Mouse (Mus musculus) midbrain, embryonic 14.5 days (tissue): ENCODE measurements around the gene H2-DMa. TPM values are rescaled to one million over a fixed set of nuclear protein-coding genes. Genes with fewer than 3 reads are reported as not detected.

Source experiments
- ATAC-seq: fragments of 200-750 bp; cut with Nextera tagmentation; 2 replicates; pipeline ENCODE4 v1.8.0; 2017; ENCODE audit warnings: moderate number of reproducible peaks, moderate library complexity; ENCODE audit not compliant: low FRiP score, low TSS enrichment
- DNase-seq: peaks from one replicate; pipeline ENCODE4 v3.0.0-alpha.2; 2015
- H3K27ac ChIP-seq: fragments of 300-500 bp; sonication (generic); replicated peaks from 2 replicates; pipeline ENCODE4 v1.5.1; 2014; ENCODE audit warnings: mild to moderate bottlenecking, low read depth, low read length, moderate library complexity
- H3K27me3 ChIP-seq: fragments of 300-500 bp; sonication (generic); 2 replicates; pipeline ENCODE4 v1.6.1; 2014; ENCODE audit warnings: low read length, control low read depth, mixed read lengths; ENCODE audit not compliant: control insufficient read depth, insufficient read depth
- H3K36me3 ChIP-seq: fragments of 300-500 bp; sonication (generic); 2 replicates; pipeline ENCODE4 v1.6.1; 2014; ENCODE audit warnings: low read length, control low read depth; ENCODE audit not compliant: control insufficient read depth, insufficient read depth
- H3K4me1 ChIP-seq: fragments of 300-500 bp; sonication (generic); 2 replicates; pipeline ENCODE4 v1.6.1; 2014; ENCODE audit warnings: mild to moderate bottlenecking, antibody characterized with exemption, low read length, control low read depth; ENCODE audit not compliant: control insufficient read depth, insufficient read depth
- H3K4me2 ChIP-seq: fragments of 300-500 bp; sonication (generic); 2 replicates; pipeline ENCODE4 v1.6.1; 2014; ENCODE audit warnings: mild to moderate bottlenecking, low read length, moderate library complexity
- H3K4me3 ChIP-seq: fragments of 300-500 bp; sonication (generic); replicated peaks from 2 replicates; pipeline ENCODE4 v1.5.1; 2014; ENCODE audit warnings: low read depth, low read length
- H3K9ac ChIP-seq: fragments of 300-500 bp; sonication (generic); replicated peaks from 2 replicates; pipeline ENCODE4 v1.6.1; 2014; ENCODE audit warnings: mild to moderate bottlenecking, low read length, moderate library complexity
- H3K9me3 ChIP-seq: fragments of 300-500 bp; sonication (generic); 2 replicates; pipeline ENCODE4 v1.6.1; 2016; ENCODE audit warnings: low read length, control low read depth, mixed read lengths; ENCODE audit not compliant: control insufficient read depth
- WGBS: fragments of 180-500 bp; shearing (Covaris S2); extraction: QIAGEN DNeasy Blood & Tissue Kit; methylation state at CpG from one replicate; pipeline ENCODE4 v1.1.7; 2014; 5-methylcytosine and 5-hydroxymethylcytosine counted together
- polyA plus RNA-seq: library from polyadenylated mRNA; unstranded; fragments of >200 nt; fragmentation: Nextera tagmentation; extraction: Ambion mirVana; gene quantifications from 2 replicates; pipeline ENCODE4 v1.2.1, GENCODE M21; 2014

H2-DMa gene
- polyA plus RNA-seq, 1 experiment from 2014 or later: 16.7 TPM

DNA sequence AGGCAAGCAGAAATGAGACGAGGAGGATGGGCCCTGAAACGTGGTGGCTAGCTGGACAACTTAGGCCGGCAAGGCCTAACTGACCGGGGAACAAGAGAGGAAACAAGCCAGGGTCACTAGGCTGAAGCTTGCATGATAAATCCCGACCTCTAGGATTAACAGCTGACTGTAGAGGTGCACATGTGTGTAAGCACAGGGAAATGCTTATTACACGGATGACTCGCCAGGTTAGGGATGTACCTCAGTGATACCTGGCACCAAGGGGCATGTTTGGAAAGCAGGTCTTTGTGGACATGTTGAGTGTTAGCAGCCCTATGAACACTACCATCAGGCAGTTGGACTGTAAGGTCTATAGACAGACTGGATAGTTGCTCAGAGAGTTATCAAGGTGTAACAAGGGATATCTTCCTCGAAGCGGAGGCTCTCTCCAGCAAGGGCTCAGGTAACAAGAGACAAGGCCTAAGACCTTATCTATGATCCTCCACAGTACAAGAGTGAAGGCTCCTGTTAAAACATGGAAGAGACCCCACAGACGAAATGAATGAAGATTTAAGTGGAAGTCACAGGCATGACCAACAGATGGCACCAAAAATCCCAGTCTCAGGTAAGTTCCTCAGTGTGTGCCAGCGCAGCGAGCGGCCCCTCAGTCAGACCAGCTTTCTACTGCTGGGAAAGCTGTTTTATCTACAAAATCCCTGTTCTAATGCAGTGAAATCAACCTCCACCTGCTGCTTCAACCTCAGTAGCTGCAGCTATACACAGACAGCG, 10.1 kb upstream of the H2-DMa start:
- Histone ChIP-seq H3K4me2 (no peak overlapping the region), H3K36me3 (peaks cover 48% of the 10 kb centered on the region), H3K27ac (no peak overlapping the region), H3K4me3 (no peak overlapping the region), H3K9ac (no peak overlapping the region), H3K4me1 (no peaks in the 10 kb centered on the region), H3K27me3 (no peaks in the 10 kb centered on the region), H3K9me3 (peaks cover 7% of the 10 kb centered on the region; the same call in 1 of the 2 replicates)
- no peak; the same call in 1 of the 2 replicates for ATAC-seq
- peak; percentile 68 for DNase-seq
- 80% methylated on average over 14 of the region's 14 CpGs for WGBS

DNA sequence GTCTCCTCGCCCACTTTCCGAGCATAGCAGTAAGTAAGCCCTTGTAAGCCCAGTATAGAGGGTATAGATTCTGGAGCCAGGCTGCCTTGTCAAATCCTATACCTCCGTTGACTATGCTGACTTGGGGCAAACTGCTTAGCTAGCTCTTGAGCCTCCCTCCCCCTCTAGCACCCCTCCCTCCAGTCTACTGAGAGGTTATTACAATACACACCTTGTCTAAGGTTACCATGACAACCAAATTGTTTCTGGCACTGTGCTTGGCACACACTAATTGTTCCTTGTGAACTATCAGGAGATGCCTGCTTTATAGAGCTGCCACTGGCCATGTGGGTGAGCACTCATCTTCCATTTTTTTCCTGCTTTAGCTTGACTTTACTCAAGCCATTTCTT, 9.5 kb upstream of the H2-DMa start:
- no peak for DNase-seq
- H3K9ac ChIP-seq: no peak overlapping the region
- peaks cover 54% of the 10 kb centered on the region for H3K36me3 ChIP-seq
- H3K27ac ChIP-seq: 0 out of 2 replicates have a peak overlapping the region, but pooled peaks have one; percentile 41
- no peaks in the 10 kb centered on the region for H3K4me1 ChIP-seq
- no peak; the same call in 1 of the 2 replicates for ATAC-seq
- 67% methylated on average over 3 of the region's 3 CpGs for WGBS
- no peak overlapping the region for H3K4me3 ChIP-seq
- no peak overlapping the region for H3K4me2 ChIP-seq
- H3K9me3 ChIP-seq: peaks cover 5% of the 10 kb centered on the region; the same call in 1 of the 2 replicates
- H3K27me3 ChIP-seq: no peaks in the 10 kb centered on the region

DNA sequence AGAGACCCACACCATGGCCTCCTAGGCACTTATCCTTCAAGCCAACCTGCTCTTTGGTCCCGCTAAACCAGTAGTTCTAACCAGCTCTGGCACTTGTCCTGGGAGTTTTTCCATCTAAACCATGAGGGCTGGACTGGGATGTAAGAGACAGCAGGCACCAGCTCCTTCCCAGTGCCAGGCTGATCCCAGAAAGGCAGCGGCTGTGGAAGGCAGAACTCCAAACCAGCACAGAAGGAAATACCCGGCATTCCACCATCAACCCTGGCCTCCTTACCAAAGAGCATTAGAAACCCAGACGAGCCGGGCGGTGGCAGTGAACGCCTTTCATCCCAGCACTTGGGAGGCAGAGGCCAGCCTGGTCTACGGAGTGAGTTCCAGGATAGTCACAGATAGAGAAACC, 9.0 kb upstream of the H2-DMa start:
- DNase-seq: no peak

DNA sequence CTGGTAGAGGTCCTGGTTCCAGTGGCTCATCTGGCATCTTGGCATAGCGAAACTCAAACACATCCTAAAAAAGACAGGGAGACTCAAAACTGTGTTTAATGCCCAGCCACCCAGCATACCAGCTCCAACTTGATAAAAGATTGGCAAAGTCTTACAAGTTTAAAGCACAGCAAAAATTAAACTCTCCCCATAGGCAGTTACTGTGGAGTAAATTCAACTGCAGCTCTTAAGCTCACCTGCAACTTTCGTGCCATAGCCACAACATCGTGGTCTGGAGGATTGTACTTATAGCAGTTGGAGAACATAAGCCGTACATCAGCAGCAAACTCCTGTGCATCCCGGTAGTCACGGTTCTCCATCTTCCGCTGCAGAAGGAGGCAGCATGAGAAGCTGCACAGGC, 5.2 kb upstream of the H2-DMa start:
- peaks cover 11% of the 10 kb centered on the region for H3K4me1 ChIP-seq
- H3K36me3 ChIP-seq: peaks cover 89% of the 10 kb centered on the region
- 90% methylated on average over 7 of the region's 7 CpGs for WGBS
- no peaks in the 10 kb centered on the region for H3K9me3 ChIP-seq
- no peak overlapping the region for H3K4me3 ChIP-seq
- ATAC-seq (no peak), DNase-seq (no peak)
- H3K9ac ChIP-seq: no peak overlapping the region
- no peak overlapping the region for H3K27ac ChIP-seq
- H3K4me2 ChIP-seq: no peak overlapping the region
- H3K27me3 ChIP-seq: no peaks in the 10 kb centered on the region

More for the DNA sequence above, 9.0 kb upstream of the H2-DMa start:
- 70% methylated on average over 8 of the region's 8 CpGs for WGBS
- Histone ChIP-seq H3K27me3 (no peaks in the 10 kb centered on the region), H3K4me2 (no peak overlapping the region), H3K36me3 (peaks cover 59% of the 10 kb centered on the region), H3K4me3 (no peak overlapping the region), H3K9ac (no peak overlapping the region), H3K9me3 (peaks cover 3% of the 10 kb centered on the region; the same call in 1 of the 2 replicates), H3K27ac (0 out of 2 replicates have a peak overlapping the region, but pooled peaks have one; percentile 41), H3K4me1 (no peaks in the 10 kb centered on the region)
- no peak for ATAC-seq

DNA sequence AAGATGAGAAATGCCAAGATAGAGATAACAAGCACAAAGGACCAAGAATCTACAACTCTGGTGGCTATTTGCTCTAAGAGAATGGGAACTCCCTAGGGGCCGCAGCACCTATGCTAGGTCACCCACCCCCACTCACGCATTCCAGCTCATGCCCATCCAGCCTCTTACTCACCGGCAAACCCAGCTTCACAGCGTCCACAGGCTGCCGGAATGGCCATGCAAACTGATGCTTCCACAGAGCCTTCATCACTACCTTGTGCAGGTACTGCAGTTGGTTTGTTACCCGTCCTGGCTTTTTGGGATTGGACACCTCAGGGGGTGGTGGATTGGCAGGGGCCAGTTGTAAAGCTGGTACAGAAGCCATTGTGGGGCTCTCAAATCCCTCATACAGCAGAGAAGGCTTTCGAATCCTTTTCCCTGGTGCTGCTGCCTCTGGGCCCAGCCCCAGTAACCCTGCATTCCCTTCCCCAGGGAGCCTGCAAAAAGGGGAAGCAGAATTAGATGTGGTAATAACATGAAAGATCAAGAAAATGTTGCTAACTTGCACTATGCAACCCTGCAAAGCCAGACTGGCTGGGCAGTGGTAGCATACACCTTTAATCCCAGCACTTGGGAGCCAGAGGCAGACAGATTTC, 2.5 kb upstream of the H2-DMa start:
- H3K27me3 ChIP-seq: no peaks in the 10 kb centered on the region
- H3K4me1 ChIP-seq: peaks cover 11% of the 10 kb centered on the region
- ATAC-seq (no peak), DNase-seq (no peak)
- H3K27ac ChIP-seq: no peak overlapping the region
- H3K36me3 ChIP-seq: peaks cover 67% of the 10 kb centered on the region
- peak overlapping the region; percentile 32; the same call in 1 of the 2 replicates for H3K9ac ChIP-seq
- H3K4me3 ChIP-seq: peak overlapping the region; percentile 92
- no peaks in the 10 kb centered on the region for H3K9me3 ChIP-seq
- WGBS: 37% methylated on average over 7 of the region's 7 CpGs
- peak overlapping the region; percentile 98 for H3K4me2 ChIP-seq

DNA sequence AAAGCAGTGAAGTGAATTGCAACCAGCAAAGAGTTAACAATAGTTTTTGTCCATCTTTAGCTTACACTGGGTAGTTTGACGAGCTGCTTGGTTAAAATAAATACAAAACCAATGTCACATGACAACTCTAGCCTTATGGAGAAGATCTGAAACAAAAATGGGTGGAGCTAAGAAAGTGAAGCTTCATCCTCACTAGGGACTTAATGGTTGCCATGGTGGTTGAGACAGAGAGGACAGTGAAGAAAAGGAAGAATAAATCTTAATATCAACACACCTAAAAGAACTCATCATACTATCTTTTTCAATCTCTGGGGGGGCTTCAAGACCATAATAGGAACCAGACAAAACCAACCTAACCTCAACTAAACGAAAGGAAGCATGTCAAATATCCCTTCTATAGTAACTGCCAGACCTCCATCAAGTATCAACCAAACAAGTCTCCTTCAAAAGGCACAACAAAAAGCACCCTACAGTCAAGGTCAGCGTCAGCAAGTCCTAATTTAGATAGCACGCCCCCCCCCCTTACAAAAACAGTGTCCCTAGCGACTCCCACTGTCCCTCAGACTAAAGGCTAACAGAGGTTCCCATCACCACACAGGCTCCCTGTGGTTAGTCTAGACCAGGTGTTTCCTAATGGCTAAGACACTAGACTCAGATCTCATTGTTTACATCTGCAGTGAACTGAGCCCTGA, 1.8 kb upstream of the H2-DMa start:
- peak overlapping the region; percentile 98 for H3K4me2 ChIP-seq
- peak overlapping the region; percentile 84 for H3K9ac ChIP-seq
- DNase-seq: peak; percentile 58
- peaks cover 60% of the 10 kb centered on the region for H3K36me3 ChIP-seq
- H3K27me3 ChIP-seq: no peaks in the 10 kb centered on the region
- H3K9me3 ChIP-seq: no peaks in the 10 kb centered on the region
- ATAC-seq: no peak
- 0% methylated on average over 5 of the region's 5 CpGs for WGBS
- H3K4me3 ChIP-seq: peak overlapping the region; percentile 92
- peaks cover 11% of the 10 kb centered on the region for H3K4me1 ChIP-seq
- H3K27ac ChIP-seq: peak overlapping the region; percentile 100

DNA sequence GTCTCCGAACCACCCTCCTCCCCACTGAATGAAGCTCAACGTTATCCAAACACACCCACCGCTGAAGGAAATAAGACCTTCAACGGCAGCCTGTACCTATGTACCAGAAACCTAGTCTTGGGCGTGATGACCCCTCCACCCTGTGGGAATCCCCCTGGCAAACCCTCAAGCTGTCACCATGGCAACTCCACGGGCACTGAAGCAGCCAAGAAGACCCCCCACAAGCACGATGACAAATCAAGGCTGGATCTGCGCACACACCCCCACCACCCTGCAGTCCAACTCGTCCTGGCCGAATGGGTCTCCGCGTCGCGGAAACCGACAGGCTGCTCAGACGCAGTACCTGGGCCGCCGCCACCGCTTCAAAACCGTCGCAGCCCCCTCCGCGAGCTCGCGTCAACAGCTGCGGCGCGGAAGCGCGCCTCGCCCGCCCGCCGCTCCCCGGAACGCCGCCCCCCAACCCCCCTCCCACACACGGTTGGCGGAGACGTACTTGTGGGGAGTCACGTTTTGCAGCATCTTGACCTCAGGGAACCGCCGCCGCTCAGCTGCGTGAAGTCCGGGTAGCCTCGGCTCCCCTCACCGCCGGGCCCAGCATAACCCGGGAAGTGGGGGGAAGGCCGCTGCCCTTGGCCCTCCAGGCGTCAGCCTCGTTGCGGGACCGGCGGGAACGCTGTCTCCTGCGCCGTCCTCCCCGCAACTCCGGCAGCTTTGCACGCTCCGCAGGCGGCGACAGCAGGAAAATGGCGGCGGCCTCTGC, 1.0 kb upstream of the H2-DMa start:
- Histone ChIP-seq H3K4me2 (peak overlapping the region; percentile 98), H3K4me1 (peaks cover 11% of the 10 kb centered on the region), H3K27me3 (no peaks in the 10 kb centered on the region), H3K36me3 (peaks cover 53% of the 10 kb centered on the region), H3K9me3 (no peaks in the 10 kb centered on the region), H3K27ac (peak overlapping the region; percentile 100), H3K9ac (peak overlapping the region; percentile 84), H3K4me3 (peak overlapping the region; percentile 92)
- under 1% methylated on average over 67 of the region's 67 CpGs for WGBS
- ATAC-seq: no peak
- DNase-seq: peak; percentile 69

DNA sequence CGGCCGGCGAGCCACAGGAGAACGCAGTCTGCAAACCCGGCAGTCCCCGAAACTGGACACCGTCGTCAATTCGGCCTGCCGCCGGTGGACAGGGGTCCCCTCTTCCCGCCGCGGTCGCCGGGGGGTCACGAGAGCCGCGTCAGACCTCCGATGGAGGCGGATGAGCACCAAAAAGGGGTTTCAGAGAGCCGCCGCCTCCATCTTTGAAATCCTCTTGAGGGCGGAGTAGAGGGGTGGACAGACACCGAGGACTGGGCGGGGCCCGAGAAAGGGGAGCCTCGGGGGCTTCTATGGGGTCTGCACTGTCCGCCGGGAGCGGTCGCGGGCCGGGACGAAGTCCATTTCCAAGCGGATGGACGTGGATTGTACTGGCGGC, 480 bp upstream of the H2-DMa start:
- H3K4me3 ChIP-seq: peak overlapping the region; percentile 92
- no peaks in the 10 kb centered on the region for H3K9me3 ChIP-seq
- H3K36me3 ChIP-seq: peaks cover 47% of the 10 kb centered on the region
- WGBS: 1% methylated on average over 38 of the region's 38 CpGs
- H3K4me2 ChIP-seq: peak overlapping the region; percentile 98
- peak overlapping the region; percentile 84 for H3K9ac ChIP-seq
- no peaks in the 10 kb centered on the region for H3K27me3 ChIP-seq
- DNase-seq (no peak), ATAC-seq (no peak; the same call in 1 of the 2 replicates)
- H3K4me1 ChIP-seq: peaks cover 16% of the 10 kb centered on the region
- peak overlapping the region; percentile 100 for H3K27ac ChIP-seq
